Mouse (Mus musculus): ENCODE measurements around the gene Fxyd6. TPM values are rescaled to one million over a fixed set of nuclear protein-coding genes. Genes with fewer than 3 reads are reported as not detected.
A peak's percentile ranks its signal among the peaks of the same experiment; 100 is the strongest.

Fxyd6 gene
- total RNA-seq, 2 experiments from 2014 or later, result 81.6 to 83.4 TPM

GRCm38 (mm10) chr9:45358356-45358755 is 11.6 kb upstream of the Fxyd6 start:
- no peak overlapping the region for H3K27ac ChIP-seq
- TF ChIP-seq CTCF (conservative IDR thresholded peaks at IDR 0.05), result no peak
- DNase-seq (ENCODE audit: low spot score in 2 of 2), result no peak
- no peak overlapping the region for H3K4me3 ChIP-seq

- no peak overlapping the region for H3K27ac ChIP-seq
- no peak for DNase-seq (ENCODE audit: low spot score in 2 of 2)
- TF ChIP-seq CTCF (conservative IDR thresholded peaks at IDR 0.05), result no peak
- H3K4me3 ChIP-seq, result no peak overlapping the region
These were observed 7.9 kb upstream of the Fxyd6 start for GRCm38 (mm10) chr9:45362051-45362461.

- no peak for TF ChIP-seq CTCF (conservative IDR thresholded peaks at IDR 0.05)
- no peak for DNase-seq (ENCODE audit: low spot score in 2 of 2)
- Histone ChIP-seq H3K27ac (no peak overlapping the region), H3K4me3 (no peak overlapping the region)
These were observed 6.3 kb upstream of the Fxyd6 start for GRCm38 (mm10) chr9:45363639-45364214.

GRCm38 (mm10) chr9:45367716-45368115 is 2.3 kb upstream of the Fxyd6 start:
- DNase-seq (ENCODE audit: low spot score in 2 of 2), result no peak
- no peak overlapping the region for H3K27ac ChIP-seq
- no peak overlapping the region for H3K4me3 ChIP-seq
- TF ChIP-seq CTCF (conservative IDR thresholded peaks at IDR 0.05), result no peak

GRCm38 (mm10) chr9:45368341-45368901 is 1.6 kb upstream of the Fxyd6 start:
- DNase-seq (ENCODE audit: low spot score in 2 of 2), result no peak
- no peak overlapping the region for H3K4me3 ChIP-seq
- H3K27ac ChIP-seq, result no peak overlapping the region
- TF ChIP-seq CTCF (conservative IDR thresholded peaks at IDR 0.05), result no peak

- TF ChIP-seq CTCF (conservative IDR thresholded peaks at IDR 0.05), result no peak
- H3K4me3 ChIP-seq, result peak overlapping the region; percentile 67
- H3K27ac ChIP-seq, result peak overlapping the region; percentile 67
- no peak for DNase-seq (ENCODE audit: low spot score in 2 of 2)
These were observed 791 bp downstream of the Fxyd6 start for GRCm38 (mm10) chr9:45370616-45371336.

- peak overlapping the region; percentile 67 for H3K27ac ChIP-seq
- H3K4me3 ChIP-seq, result peak overlapping the region; percentile 67
- TF ChIP-seq CTCF (conservative IDR thresholded peaks at IDR 0.05), result no peak
- no peak for DNase-seq (ENCODE audit: low spot score in 2 of 2)
These were observed 1.3 kb downstream of the Fxyd6 start for GRCm38 (mm10) chr9:45371337-45371707.

- TF ChIP-seq CTCF (conservative IDR thresholded peaks at IDR 0.05), result no peak
- Histone ChIP-seq H3K4me3 (no peak overlapping the region), H3K27ac (no peak overlapping the region)
- no peak for DNase-seq (ENCODE audit: low spot score in 2 of 2)
These were observed 3.9 kb downstream of the Fxyd6 start for GRCm38 (mm10) chr9:45373896-45374295.

GRCm38 (mm10) chr9:45374988-45375502 is 5.1 kb downstream of the Fxyd6 start:
- no peak overlapping the region for H3K4me3 ChIP-seq
- DNase-seq (ENCODE audit: low spot score in 2 of 2), result no peak
- H3K27ac ChIP-seq, result no peak overlapping the region
- TF ChIP-seq CTCF (conservative IDR thresholded peaks at IDR 0.05), result no peak

- Histone ChIP-seq H3K27ac (no peak overlapping the region), H3K4me3 (no peak overlapping the region)
- no peak for TF ChIP-seq CTCF (conservative IDR thresholded peaks at IDR 0.05)
- no peak for DNase-seq (ENCODE audit: low spot score in 2 of 2)
These were observed 6.4 kb downstream of the Fxyd6 start for GRCm38 (mm10) chr9:45376427-45376826.

- H3K4me3 ChIP-seq, result no peak overlapping the region
- TF ChIP-seq CTCF (conservative IDR thresholded peaks at IDR 0.05), result no peak
- H3K27ac ChIP-seq, result no peak overlapping the region
- DNase-seq (ENCODE audit: low spot score in 2 of 2), result no peak
These were observed 6.9 kb downstream of the Fxyd6 start for GRCm38 (mm10) chr9:45376883-45377282.

GRCm38 (mm10) chr9:45380411-45381251 is 10.6 kb downstream of the Fxyd6 start:
- H3K27ac ChIP-seq, result no peak overlapping the region
- no peak for TF ChIP-seq CTCF (conservative IDR thresholded peaks at IDR 0.05)
- no peak overlapping the region for H3K4me3 ChIP-seq
- DNase-seq (ENCODE audit: low spot score in 2 of 2), result no peak

GRCm38 (mm10) chr9:45382336-45382735 is 12.4 kb downstream of the Fxyd6 start:
- no peak for TF ChIP-seq CTCF (conservative IDR thresholded peaks at IDR 0.05)
- H3K4me3 ChIP-seq, result no peak overlapping the region
- no peak overlapping the region; the same call in 1 of the 2 replicates for H3K27ac ChIP-seq
- DNase-seq (ENCODE audit: low spot score in 2 of 2), result peak in 1 of 2 experiments; percentile 36

Measured in layer of hippocampus, adult 2 months (tissue).